Mouse (Mus musculus) cerebellum, postnatal 4 days (tissue): ENCODE measurements at regions not wholly inside any gene's neighbourhood (a gene's known extent, or its start where the extent isn't known, plus 50 kb on each side); places are given as distances from the start of the nearest gene placed in this dataset.
A peak's percentile ranks its signal among the peaks of the same experiment; 100 is the strongest.

Experiments used
- DNase-seq, 2 experiments: peaks; one replicate each; pipeline ENCODE4 v3.0.0; 2022; ENCODE audit warnings: low spot score in 2 of 2, mixed read lengths in 1 of 2

DNA sequence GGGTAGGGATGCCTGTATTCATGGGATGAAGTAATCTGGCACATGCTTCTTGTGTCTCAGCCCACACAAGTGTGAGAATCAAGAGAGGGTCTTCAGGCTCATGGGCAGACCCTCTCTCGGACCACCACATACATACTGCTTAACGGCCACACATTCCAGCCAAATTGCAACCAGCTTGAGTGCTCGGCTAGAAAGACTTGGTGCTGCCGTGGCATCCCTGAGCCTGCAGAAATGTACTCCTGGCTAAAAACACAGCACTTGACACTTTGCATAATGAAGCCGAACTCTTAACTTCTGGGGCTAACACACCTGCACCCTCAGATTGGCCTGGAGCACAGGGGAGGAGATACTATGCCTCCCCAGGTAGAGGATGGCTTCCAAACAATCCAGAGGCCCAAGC, 461.6 kb upstream of the 3110018I06Rik start:
- no peak for DNase-seq

DNA sequence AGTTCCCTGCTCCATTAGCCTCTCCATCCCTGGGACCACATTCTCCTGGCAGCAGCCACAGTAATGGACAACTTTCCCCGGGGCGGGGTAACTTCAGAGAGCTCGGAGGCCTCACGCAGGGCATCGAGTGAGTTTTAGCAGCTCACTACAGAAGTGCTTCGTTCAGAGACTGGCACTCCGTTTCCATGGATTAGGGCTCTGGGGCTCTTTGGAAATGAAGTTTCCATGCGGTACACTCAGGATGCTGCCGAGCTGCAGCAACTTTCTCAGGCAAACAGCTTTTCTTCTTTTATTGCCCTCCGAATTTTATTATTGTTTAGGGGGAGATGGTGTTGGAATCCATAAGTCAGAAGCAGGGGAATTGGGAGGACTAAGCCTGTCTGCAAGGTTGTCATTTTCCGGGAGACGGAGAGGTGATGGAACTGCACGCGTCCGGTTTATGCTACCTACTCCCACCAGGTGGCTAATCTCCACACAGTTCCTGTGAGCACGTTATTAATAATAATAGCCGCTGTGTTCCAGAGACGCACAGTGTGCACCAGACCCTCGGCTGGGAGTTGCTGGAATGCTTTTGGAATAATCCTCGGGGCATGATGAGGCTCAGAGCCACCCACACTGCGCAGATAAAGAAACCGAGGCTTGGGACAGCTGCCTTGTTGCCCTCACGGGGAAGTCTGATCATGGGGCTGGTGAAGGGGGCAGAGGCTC, 460.4 kb upstream of the 3110018I06Rik start:
- DNase-seq = no peak

DNA sequence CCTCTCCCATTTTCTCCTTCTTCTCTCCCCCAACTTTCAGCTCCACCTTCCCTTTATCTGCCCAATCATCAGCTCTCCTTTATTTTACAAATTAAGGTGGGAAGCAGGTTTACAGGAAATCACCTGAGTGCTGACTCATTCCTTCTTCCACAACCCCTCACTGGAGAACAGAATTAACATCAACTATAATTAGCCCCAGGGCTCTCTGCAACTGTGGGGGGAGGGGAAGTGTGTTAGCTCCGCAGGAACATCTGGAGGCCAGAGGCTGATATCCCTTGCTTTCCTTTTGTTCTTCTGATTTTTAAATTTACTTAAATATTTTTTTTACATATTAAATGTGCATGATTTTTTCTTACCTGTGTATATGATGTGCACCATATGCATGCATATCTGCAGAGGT, 459.4 kb upstream of the 3110018I06Rik start:
- DNase-seq = no peak

DNA sequence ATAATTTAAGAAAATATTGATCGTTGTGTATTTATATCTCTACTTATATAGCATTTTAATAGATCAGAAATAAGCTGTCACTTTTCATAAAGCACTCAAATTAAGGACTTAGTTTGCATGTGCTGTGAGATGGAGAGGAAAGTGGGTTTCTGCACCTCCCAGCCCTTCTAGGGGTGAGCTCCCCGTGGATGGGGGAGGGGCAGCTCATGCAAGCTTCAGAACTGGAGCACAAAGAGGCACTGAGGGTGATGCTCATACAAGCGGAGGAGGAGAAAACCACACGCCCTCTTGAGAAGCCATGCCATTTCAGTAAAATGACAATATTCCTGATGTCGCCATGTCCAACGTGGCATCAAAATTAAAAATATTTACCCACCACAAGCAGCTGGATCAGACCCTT, 452.1 kb upstream of the 3110018I06Rik start:
- DNase-seq = no peak

DNA sequence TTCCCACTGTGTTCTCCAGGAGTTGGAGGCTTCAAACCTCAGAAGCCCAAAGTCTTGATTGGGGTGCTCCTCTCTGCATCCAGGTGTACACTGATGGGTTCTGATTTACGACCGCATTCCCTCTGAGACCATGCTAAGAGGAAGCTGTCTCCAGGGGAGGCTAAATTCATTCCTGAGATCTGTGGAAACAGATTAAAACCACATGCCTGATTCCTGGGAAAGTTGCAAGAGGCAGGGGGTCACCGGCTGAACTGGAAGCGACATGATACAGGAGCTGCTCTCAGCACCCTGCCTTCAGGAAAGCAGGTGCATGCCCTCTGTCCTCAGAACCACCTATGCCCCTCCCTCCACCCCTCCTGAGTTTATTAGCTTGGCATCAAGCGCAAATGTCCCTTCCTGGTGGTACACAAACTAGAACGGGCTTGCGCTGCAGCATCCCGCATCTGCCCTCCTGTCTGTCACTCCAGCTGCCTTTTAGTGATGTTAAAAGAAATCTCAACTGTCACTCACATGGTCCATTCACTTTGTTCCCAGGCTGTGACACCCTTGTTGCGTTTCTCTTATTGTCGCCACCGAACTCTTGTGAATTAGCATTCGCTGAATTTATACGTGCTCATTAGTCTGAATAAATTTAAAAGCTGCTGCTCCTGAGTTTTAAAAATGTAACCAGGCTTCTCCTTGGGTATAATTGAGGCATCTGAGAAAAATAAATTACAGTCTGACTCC, 446.3 kb upstream of the 3110018I06Rik start:
- DNase-seq = no peak

DNA sequence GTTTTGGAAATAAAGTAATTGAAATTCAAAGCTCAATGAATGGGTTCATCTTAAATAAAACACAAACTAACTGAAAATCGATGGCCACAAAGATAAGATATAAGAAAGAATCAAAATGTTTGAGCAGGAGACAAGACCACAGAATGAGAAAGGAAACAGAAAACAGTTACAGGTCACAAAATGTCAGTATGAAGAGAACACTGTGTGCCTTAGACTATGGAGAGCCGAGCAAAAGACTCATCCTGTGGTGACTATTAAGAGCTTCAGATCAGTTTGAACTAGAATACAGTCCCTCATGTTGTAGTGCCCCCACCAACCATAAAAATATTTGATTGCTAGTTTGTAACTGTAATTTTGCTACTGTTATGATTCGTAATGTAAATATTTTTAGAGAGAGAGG, 441.9 kb upstream of the 3110018I06Rik start:
- DNase-seq = no peak

DNA sequence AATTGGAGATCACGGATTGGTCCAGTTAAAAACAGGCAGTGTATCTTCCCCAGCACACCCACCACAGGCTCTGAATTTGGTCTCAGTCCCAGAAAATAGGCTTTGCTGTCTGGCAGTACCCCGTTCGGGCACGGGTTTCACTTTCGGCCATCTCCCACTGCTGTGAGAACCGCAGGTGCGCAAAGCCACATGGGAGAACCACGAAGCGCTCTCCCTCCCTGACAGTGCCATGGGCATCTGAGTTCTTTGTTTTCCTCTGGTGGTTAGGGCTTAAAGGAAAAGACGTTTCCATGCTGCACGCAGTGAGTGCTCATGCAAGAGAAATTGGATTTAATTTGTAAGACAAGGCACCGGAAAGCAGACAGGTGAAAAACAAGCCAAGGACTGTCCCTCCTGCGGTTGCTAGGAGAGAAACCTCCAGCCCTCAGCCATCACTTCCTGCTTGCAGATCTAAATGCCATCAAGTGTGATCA, 441.3 kb upstream of the 3110018I06Rik start:
- peak in 1 of 2 experiments; percentile 18 for DNase-seq

DNA sequence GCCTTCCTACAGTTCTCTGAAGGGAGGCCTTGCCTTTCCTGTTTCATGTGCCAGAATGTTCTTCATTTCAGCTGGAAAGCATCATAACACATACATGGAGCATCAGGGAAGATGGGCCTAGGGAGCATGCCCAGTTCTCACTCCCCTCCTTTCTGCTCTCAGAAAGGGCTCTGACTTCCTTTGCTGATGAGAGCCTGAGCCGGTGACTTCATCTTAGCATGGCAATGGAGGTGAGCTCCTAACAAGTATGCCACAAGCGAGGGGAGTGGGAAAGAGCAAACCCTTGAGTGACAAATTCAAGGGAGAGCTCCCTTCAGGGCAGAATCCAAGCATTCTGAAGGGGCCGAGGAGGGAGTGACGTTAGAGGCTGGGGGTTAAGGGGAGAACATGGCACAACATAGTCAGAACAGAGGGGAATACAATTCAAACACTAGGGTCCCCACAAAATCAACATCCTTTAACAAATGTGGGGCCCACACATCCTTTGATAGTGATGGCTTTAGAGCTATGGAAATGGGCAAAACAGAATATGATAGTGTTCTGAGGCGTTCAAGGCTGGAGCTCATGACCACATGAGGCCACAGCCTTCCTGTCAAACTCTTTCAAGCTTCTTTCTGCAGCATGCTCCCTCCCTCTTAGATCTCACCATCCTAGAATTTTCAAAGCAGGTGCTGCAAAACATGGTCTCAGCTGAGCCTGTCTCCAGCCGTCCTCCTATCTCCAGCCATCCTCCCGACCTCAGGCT, 437.4 kb upstream of the 3110018I06Rik start:
- no peak for DNase-seq

DNA sequence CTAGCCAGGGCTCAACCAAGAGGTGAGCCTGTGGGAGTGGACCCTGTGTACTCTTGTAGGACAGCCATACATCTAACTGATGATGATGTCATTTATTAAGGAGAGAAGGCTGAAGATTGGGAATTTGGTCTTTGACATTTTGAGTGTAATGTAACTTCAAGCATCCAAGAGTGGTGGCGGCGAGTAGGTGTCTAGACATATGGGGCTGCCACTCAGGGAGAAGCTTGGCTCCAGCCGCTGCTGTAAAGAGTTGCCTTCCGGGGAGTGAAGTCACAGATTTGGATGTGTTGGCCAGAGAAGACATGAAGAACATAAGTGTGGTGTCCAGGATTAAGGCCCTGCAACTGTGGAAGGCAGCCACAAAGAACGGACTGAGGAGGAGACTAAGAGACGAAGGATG, 436.3 kb upstream of the 3110018I06Rik start:
- no peak for DNase-seq

DNA sequence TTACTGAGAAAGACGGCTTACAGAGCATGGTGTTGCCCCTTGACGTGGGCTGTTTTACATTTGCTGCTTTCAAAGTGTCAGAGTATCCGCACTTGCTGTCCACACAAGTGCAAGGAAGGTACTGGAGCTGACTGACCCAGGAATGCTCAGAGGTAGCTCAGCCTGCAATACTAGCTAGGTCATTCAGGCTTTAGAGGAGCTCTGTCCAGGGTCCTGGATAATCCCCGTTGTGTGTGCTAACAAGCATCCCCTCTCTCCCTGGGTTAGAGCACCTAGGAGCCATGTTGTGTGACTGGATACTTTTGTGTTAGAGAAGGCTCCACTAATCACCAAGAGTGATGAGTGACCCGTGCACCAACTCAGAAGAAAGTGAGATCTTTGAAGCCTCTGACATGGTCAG, 431.9 kb upstream of the 3110018I06Rik start:
- no peak for DNase-seq

DNA sequence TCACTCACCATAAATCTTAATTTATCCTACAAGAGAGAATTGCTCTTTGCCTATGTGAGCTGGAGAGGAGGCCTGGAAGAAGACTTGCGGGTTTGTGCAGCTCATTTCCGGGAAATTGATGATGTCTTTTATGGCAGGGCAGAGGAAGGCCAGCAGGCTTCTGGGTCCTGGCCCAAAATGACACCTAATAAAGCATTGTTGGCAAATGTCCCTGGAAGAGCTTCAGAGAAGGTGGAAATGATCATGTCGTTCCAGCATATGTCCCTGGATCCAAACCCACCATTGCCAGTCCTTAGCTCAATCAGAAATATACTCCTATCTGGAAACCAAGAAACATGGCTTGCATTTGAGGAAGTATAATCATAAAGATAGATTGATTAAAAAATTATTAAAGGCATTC, 427.9 kb upstream of the 3110018I06Rik start:
- no peak for DNase-seq

DNA sequence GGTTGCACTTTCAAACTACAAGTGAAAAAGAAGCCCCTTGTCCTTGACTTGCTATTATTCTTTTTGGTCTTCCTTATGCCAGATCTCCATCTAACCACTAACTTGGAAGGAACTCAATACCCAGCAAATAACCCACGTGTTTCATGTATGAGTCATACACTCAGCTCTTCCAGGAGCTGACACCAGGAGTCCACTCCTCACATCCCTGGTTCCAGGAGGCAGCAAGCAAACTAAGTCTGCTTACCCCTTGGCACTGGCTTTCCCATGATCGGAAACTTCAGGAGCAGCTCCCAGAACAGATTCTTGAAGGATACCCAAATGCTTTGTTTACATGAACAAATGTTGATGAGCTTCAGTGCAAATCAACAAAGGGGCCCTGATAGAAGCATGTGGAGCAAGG, 421.1 kb upstream of the 3110018I06Rik start:
- no peak for DNase-seq

DNA sequence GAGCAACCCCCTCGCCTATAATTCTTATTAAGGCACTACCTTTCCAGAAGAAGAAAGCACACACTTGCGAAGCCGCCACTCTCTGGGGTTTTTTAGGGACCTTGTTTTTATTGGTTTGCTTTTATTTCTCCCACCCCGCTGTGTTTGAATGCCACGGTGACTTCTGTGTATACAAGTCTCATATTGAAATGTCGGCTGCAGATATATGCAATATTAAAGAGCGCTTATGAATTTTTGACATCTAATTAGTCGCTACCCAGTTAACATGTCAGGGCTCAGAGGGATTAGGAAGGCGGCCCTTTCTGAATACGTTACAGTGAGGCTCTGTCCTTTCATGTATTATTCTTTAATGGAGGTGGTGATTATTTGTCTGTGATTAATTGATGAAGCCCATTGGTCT, 405.9 kb upstream of the 3110018I06Rik start:
- DNase-seq = no peak

DNA sequence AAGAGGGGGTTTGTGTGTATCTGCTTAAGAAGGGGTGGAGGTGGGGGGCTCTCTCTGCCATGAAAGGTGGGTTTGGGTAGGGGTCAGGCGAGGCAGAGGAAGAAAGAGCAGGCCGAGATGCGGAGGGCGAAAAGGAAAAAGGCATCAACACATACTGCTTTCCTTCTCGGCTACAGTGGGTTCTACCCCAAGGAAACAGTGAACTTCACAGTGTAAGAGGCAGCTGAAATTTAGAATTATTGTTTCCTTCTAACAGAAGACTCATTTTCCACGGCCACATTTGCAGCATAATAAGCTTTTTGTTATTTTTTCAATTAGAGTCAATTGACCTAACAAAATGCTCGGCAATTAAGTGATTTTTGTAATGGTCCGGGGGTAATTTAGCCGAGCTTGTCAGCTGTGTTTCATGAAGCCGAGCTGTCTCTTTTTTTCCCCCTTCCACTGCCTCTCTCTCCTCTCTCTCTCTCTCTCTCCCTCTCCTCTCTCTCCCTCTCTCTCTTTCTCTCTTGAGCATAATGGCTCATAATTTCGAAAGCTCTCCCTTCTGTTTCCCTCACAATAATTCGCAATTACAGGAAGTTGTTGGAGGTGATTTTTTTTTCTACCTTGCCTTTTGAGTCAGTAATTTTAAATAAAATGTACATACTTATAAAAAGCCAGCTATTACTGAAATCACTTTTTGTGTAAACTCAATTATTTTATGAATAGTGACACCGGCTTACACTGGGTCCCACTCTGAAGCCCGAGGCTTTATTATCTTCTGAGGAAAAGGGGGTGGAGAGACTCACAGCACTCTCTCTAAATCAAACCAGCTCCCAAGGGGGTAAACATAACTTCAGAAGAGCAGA, 403.1 kb upstream of the 3110018I06Rik start:
- DNase-seq = no peak

DNA sequence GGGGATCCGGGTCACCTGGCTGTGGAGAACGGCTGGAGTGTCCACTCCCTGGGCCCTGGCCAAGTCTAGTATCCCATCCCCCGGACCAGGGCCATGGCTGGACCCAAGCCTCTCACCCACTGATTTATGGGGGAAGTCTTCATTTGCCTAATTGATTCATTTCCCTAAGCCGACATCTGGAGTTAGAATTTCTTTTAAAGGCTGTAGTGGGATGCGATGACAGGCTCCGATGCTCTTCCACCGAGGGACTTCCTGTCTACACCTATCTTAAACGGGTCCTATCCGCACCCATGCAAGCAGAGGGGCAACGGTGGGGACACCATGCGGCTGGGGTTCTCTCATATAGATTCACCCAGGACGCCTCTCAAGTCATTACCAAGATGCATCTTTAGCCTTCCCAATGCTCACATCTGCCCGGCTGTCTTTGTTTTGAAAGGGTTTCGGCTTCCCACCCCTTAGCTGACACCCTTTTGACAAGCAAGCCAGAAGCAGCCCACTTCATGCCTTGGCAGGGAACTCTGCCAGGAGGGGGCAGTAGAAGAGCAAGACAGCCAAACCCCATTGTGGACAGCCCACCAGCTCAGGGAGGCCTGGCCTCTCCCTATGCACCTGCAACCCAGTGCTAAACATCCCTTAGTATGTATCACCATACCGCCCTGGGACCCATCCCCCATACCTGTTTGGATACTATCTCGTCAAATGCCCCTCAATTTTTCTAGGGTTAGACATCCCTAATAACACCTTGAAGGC, 402.4 kb upstream of the 3110018I06Rik start:
- peak; percentile 47 to 62 for DNase-seq

DNA sequence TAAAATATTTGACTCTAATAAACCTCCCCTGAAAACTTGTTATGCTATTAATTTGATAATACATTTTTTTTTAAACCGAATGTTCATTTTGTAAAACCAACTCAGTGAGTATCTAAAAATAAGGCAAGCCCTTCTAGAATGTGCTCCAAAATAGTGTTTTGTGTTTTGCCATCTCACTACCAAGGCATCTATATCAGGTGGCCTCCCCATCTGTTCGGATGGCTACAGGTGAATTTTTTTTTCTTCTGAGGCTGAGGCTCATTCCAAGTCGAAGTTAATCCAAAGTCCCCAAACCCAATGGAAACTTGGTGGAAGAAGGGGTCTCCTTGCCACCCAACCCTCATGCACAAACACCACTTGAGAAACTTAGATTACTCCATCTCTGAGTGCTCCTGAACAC, 396.3 kb upstream of the 3110018I06Rik start:
- DNase-seq = no peak

DNA sequence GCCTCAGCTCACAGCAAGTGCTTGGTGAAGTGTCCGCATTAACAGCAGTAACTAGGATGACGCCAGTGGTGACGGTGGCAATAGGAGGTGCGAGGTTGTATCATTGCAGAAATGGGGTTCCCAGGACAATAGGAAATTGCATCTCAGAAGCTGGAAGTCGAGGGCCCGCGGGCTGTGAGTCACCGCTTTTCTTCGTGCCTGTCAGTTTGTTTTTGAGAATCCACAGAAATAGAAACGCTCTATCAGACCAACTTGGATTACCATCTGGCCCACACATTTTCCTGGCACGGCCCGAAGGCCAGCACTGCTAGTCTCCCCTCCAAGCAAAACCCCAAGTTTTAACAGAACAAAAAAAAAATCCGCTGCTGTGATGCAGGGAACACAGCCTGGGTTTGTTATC, 395.1 kb upstream of the 3110018I06Rik start:
- no peak for DNase-seq

DNA sequence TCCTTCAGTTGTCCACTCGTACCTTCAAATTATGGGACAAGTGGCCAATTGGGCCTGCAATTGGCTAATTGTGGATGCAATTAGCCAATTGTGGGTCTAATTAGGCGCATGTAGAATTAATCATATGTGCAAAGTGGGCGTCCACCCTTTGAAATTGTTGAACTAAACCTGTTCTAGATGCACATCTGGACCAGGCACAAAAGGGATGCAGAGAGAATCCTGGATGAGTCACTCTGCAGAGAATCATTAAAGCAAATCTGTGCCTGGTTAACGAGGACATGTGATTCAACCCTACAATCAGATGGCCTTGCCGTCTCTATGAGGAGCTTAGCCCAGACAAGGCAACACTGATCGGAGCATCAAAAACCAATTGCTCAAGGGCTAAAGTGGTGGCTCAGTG, 393.0 kb upstream of the 3110018I06Rik start:
- no peak for DNase-seq

DNA sequence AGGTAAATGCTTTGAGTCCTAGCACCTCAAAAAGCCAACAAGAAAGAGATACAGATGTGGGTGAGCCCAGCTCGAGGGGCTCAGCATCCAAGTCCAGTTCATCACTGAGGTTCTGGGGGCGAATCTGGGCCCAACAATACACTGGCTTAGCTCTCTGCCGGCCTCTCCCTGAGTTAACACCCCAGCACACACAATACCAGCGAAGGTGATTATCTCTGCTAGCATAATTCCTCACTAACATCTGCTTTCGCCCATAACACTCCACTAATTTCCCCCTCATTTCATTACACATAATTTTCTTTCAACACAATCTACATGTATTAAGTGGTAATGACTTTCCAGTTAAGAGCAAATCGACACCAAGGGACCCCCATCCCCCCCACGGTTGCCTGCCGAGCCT, 383.9 kb upstream of the 3110018I06Rik start:
- DNase-seq = no peak

DNA sequence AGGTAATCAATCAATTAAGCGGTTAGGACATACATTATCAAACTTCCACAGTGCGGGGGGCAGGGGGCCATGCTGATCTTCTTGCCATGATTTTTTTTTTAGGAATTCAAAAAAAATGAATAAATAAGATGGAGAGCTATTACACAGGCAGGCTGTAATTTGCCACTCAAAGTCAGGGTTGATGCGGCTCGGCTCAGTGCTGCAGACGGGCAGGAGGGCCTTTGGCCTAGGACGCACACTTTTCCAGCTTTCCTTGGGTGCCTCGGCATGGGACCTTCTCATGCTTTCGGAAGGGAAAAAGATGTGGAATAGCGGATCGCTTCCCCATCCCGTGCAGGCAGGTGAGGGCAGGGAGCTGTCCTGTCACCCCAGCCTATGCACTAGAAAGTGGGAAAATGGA, 383.4 kb upstream of the 3110018I06Rik start:
- no peak for DNase-seq
